Mouse (Mus musculus): ENCODE measurements around the gene Il17ra. TPM values are rescaled to one million over a fixed set of nuclear protein-coding genes. Genes with fewer than 3 reads are reported as not detected.

Gene Il17ra
- polyA plus RNA-seq (2012; rRNA removed; ENCODE audit: low replicate concordance) = 8.5 and 15.7 TPM in 2 replicates

DNA sequence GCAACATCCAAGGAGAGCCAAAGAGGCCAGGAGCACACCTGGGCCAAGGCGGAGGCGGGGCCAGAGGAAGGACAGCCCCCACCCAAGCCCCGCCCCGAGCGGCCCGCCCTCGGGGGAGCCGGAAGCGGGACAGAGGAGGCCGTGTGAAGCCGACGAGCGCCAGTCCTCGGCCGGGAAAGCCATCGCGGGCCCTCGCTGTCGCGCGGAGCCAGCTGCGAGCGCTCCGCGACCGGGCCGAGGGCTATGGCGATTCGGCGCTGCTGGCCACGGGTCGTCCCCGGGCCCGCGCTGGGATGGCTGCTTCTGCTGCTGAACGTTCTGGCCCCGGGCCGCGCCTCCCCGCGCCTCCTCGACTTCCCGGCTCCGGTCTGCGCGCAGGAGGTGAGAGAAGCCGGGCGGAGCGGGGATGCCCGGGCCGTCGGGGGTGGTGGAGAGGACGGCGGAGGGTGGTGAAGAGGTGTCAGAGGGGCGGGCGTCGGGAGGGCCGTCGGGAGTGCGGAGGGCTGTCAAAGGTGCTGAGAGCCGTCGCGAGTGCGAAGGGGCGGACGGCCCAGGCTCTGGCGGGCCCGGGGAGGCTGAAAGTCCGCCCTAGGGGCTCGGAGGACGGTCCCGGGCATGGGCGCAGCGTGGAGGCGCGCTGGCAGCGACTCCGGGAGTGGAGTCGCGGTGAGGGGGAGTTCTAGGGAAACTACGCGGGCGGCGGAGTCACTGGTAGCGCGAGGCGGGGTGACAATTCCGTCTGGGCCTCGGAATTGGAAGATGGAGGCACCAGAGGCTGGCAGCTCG is at the start of gene Il17ra:
TSS of gene Il17ra (plus strand) at position 162 of the 786 bp plus-strand sequence.

DNA sequence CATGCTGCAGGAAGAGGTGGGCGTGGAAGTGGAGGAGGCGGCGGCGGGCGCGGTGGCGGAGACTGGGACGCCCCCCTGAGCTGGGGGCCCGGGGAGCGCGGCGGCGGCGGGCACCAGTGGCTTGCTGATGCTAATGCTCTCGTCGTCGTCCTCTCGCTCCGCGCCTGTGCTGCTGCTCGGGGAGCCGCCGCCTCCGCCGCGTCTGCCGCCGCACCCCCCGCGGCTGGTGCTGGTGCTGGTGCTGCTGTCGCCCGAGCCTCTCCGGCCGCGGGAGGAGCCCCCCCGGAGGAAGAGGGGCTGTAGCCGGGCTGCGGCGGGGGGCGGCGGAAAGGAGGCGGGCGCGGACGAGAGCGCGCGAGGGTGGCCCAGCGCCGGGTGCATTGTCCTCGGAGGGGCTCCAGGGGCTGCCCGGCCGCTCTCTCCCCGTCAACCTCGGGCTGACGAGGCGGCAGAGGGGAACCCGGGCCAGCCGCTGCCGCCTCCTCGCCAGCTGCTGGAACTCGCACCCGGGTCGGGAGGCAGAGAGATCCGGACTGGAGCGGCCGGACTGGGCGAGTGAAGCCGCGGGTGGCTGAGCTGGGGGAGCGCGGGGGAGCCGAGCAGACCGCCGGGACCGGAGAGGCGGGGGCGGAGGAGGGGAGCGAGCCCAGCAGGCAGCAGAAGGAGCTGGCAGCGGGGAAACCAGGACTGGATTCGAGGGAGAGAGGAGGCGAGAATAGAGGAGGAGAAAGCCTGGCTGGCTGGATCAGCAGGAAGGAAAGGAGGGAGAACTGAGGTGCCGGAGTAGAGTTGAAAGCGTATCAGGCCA is 30.5 kb downstream of the Il17ra start, which contains the start of gene Tmem121b:
TSS of gene Tmem121b (minus strand) at position 434 of the 808 bp plus-strand sequence.

DNA sequence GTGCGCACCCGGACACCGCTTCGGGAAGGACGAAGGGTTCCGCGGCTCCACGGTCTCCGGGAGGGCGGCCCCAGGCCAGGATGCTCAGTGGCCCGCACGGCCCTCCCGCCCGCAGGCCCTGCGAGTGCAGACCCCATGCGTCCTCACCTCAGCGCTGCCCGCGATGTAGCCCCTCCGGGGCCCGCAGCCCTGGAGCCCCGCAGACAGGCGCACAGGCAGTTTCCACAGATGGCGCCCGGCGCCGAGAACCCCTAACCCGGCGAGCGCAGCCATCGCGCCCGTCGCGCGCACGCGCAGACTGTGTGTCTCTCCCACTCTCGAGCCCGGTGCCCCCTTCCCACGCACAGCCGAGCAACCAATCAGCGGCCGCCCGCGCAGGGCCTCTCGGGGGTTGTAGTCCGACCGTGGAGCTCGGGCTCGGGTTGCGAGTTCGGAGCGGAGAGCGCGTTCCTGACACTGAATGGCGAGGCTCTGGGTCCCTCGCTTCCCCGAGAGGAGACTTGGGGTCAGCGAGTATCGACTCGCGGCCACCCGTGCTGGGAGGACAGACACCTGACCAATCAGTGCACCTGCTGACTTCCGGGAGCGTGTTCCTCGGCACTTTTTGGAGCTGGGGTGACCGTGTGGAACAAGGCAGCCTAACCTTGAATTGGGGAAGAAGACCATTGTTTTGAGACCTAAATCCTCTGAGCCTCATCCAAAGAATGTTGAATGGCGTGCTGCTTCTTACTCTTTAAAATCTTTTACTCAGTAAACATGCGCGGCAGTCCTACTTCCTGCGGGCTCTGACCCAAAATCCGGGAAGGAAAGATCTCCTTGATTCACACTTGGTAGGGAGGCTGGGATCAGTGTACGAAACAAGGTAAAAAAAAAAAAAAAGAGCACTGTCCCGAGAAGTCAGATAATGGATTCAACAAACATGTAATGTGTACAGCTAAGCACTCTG is 68.2 kb downstream of the Il17ra start, which contains the start of gene Hdhd5:
TSS of gene Hdhd5 (minus strand) at position 300 of the 946 bp plus-strand sequence.

Other genes with a start within 250 kb of the Il17ra start
- gene D330020A13Rik, start 168.9 kb upstream of the Il17ra start, polyA plus RNA-seq (2012; rRNA removed; ENCODE audit: low replicate concordance) = 0.20 and 0.49 TPM in 2 replicates
- 12.9 and 15.0 TPM in 2 replicates for gene B4galnt3, start 168.7 kb upstream of the Il17ra start, polyA plus RNA-seq (2012; rRNA removed; ENCODE audit: low replicate concordance)
- gene Kdm5a, start 99.1 kb upstream of the Il17ra start, polyA plus RNA-seq (2012; rRNA removed; ENCODE audit: low replicate concordance) = 0.27 and 0.71 TPM in 2 replicates
- 0.19 and 1.7 TPM in 2 replicates for gene Ccdc77, start 98.9 kb upstream of the Il17ra start, polyA plus RNA-seq (2012; rRNA removed; ENCODE audit: low replicate concordance)
- gene Tmem121b, start 30.6 kb downstream of the Il17ra start, polyA plus RNA-seq (2012; rRNA removed; ENCODE audit: low replicate concordance) = 0.04 TPM in 1 of 2 replicates, not detected in the other
- 7.5 and 9.5 TPM in 2 replicates for gene Hdhd5, start 68.1 kb downstream of the Il17ra start, polyA plus RNA-seq (2012; rRNA removed; ENCODE audit: low replicate concordance)
- 0.15 and 0.55 TPM in 2 replicates for gene Cecr2, start 203.1 kb downstream of the Il17ra start, polyA plus RNA-seq (2012; rRNA removed; ENCODE audit: low replicate concordance)

Measured in duodenum, adult 2 months (tissue).